In the genomic region with DNA sequence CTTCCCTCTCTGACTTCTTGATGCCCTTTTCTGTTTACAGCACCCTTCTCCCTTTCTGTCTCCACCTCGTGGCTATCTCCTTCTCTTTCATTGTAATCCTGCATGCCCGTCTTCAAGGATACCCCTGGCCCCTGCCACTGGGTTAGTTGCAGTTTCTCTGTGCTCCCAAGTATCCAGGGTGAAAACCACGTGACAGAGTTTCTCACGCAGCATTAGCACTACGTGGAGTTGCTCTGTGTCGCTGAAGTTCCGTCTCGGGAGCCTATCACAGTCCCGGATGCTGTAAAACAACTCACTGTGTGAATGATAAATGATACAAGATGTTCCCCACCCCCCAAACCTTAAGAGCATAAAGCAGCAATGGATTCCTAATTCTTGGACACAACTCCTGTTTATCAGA, we compare ENCODE assay signal across 14 mouse cellular contexts. TPM values are rescaled to one million over a fixed set of nuclear protein-coding genes. Genes with fewer than 3 reads are reported as not detected.
DNase-seq lines count a peak whose midpoint lies in the region; ATAC-seq and TF ChIP-seq lines count a peak whose summit lies in the region.
"Had no signal": no experiment of that assay in that cellular context is flagged by ENCODE, and none has a peak within 500 bp of the region (broad histone marks: within the 10 kb centered on the region; RNA-seq: fewer than 3 reads in every experiment).

No protein-coding gene starts in this region.

- no peaks in the 10 kb centered on the region for H3K9me3 ChIP-seq in embryonic facial prominence, embryonic 11.5 days (replicated peaks; ENCODE audit: control insufficient read depth, low read length)
- H3K9me3 ChIP-seq in embryonic facial prominence, embryonic 10.5 days = no peaks in the 10 kb centered on the region
- no peaks in the 10 kb centered on the region for H3K9me3 ChIP-seq in kidney, postnatal 0 days (replicated peaks; ENCODE audit: low read length)
- H3K9me3 ChIP-seq in embryonic facial prominence, embryonic 13.5 days = no peaks in the 10 kb centered on the region

- peak; percentile 7; the same call in 1 of the 2 replicates for TF ChIP-seq CTCF in kidney, postnatal 0 days (IDR thresholded peaks at IDR 0.05; ENCODE audit: low read depth)

- DNase-seq in embryonic facial prominence, embryonic 11.5 days (ENCODE audit: low spot score) = no peak
- no peak for DNase-seq in embryonic facial prominence, embryonic 10.5 days (ENCODE audit: low spot score)
- no peak for DNase-seq in kidney, postnatal 0 days (ENCODE audit: low spot score)
- no peak for DNase-seq in kidney, adult 18-20 months
- no peak for DNase-seq in urinary bladder, postnatal 4 days (ENCODE audit: low spot score in 2 of 2)
- no peak for DNase-seq in layer of hippocampus, postnatal 25 days (ENCODE audit: extremely low spot score in 1 of 2, low spot score in 1 of 2)
- DNase-seq: adrenal gland, adult 2 months; gastrocnemius, postnatal 25 days; kidney, adult 9 months; lung, adult 2 months had no signal

- no peak overlapping the region for H3K4me2 ChIP-seq in embryonic facial prominence, embryonic 11.5 days (ENCODE audit: low read depth, low read length)
- H3K4me2 ChIP-seq in kidney, postnatal 0 days (ENCODE audit: low read length) = peak overlapping the region; percentile 4; the same call in 1 of the 2 replicates
- peak overlapping the region; percentile 47 for H3K4me2 ChIP-seq in embryonic facial prominence, embryonic 13.5 days
- H3K4me2 ChIP-seq in myocyte (ENCODE audit: low read depth) = peak overlapping the region; percentile 37

- H3K36me3 ChIP-seq in embryonic facial prominence, embryonic 11.5 days (replicated peaks; ENCODE audit: control insufficient read depth, insufficient read depth, low read depth, low read length) = no peaks in the 10 kb centered on the region
- no peaks in the 10 kb centered on the region for H3K36me3 ChIP-seq in embryonic facial prominence, embryonic 10.5 days (replicated peaks)
- H3K36me3 ChIP-seq in kidney, postnatal 0 days (ENCODE audit: insufficient read depth, low read length) = no peaks in the 10 kb centered on the region
- no peaks in the 10 kb centered on the region for H3K36me3 ChIP-seq in embryonic facial prominence, embryonic 13.5 days
- H3K36me3 ChIP-seq in myocyte (ENCODE audit: control insufficient read depth, insufficient read depth) = no peaks in the 10 kb centered on the region

- 22% methylated on average over 9 of the region's 9 CpGs for WGBS in embryonic facial prominence, embryonic 11.5 days
- 30% methylated on average over 9 of the region's 9 CpGs for WGBS in embryonic facial prominence, embryonic 10.5 days
- 21% methylated on average over 9 of the region's 9 CpGs for WGBS in kidney, postnatal 0 days
- 12% methylated on average over 9 of the region's 9 CpGs for WGBS in embryonic facial prominence, embryonic 13.5 days

- H3ac ChIP-seq in myocyte (ENCODE audit: control insufficient read depth, insufficient read length) = no peak overlapping the region

- no peak for TF ChIP-seq POLR2A in myocyte (IDR thresholded peaks at IDR 0.05; ENCODE audit: insufficient read length, low read depth)

- H3K4me3 ChIP-seq in embryonic facial prominence, embryonic 11.5 days (ENCODE audit: low read depth, low read length) = no peak overlapping the region
- no peak overlapping the region for H3K4me3 ChIP-seq in embryonic facial prominence, embryonic 10.5 days
- H3K4me3 ChIP-seq in kidney, postnatal 0 days (replicated peaks; ENCODE audit: low read depth, low read length) = no peak overlapping the region
- H3K4me3 ChIP-seq in embryonic facial prominence, embryonic 13.5 days = no peak overlapping the region
- no peak overlapping the region for H3K4me3 ChIP-seq in myocyte
- H3K4me3 ChIP-seq: erythroblast, embryonic 14.5 days had no signal

- H3K9ac ChIP-seq in embryonic facial prominence, embryonic 11.5 days (replicated peaks; ENCODE audit: low read length) = no peak overlapping the region
- no peak overlapping the region for H3K9ac ChIP-seq in kidney, postnatal 0 days (ENCODE audit: low read depth, low read length)
- 0 out of 2 replicates have a peak overlapping the region, but pooled peaks have one; percentile 36 for H3K9ac ChIP-seq in embryonic facial prominence, embryonic 13.5 days

- H3K4me1 ChIP-seq in embryonic facial prominence, embryonic 11.5 days (ENCODE audit: control insufficient read depth, insufficient read depth, low read length) = no peaks in the 10 kb centered on the region
- H3K4me1 ChIP-seq in embryonic facial prominence, embryonic 10.5 days = peaks cover under 1% of the 10 kb centered on the region
- no peaks in the 10 kb centered on the region for H3K4me1 ChIP-seq in kidney, postnatal 0 days (replicated peaks; ENCODE audit: insufficient read depth, low read length)
- H3K4me1 ChIP-seq in embryonic facial prominence, embryonic 13.5 days = peaks cover 4% of the 10 kb centered on the region; the same call in 1 of the 2 replicates

- H3K27ac ChIP-seq in embryonic facial prominence, embryonic 11.5 days (replicated peaks; ENCODE audit: low read depth, low read length) = no peak overlapping the region
- no peak overlapping the region for H3K27ac ChIP-seq in embryonic facial prominence, embryonic 10.5 days (replicated peaks)
- H3K27ac ChIP-seq in kidney, postnatal 0 days = no peak overlapping the region
- H3K27ac ChIP-seq in embryonic facial prominence, embryonic 13.5 days = no peak overlapping the region

- no peaks in the 10 kb centered on the region for H3K79me2 ChIP-seq in myocyte (ENCODE audit: control insufficient read depth, insufficient read depth)

- ATAC-seq in embryonic facial prominence, embryonic 11.5 days (replicated peaks; ENCODE audit: insufficient number of reproducible peaks, low FRiP score, low TSS enrichment, low read depth) = 0 out of 2 replicates have a peak, but pooled peaks have one; percentile 62
- ATAC-seq in kidney, postnatal 0 days (replicated peaks; ENCODE audit: low FRiP score, low read depth) = 0 out of 2 replicates have a peak, but pooled peaks have one; percentile 25
- no peak for ATAC-seq in embryonic facial prominence, embryonic 13.5 days (ENCODE audit: insufficient number of reproducible peaks, insufficient read depth, low FRiP score, low TSS enrichment, low read depth)

- no peaks in the 10 kb centered on the region for H3K27me3 ChIP-seq in embryonic facial prominence, embryonic 11.5 days (ENCODE audit: control insufficient read depth, insufficient read depth, low read length)
- H3K27me3 ChIP-seq in embryonic facial prominence, embryonic 10.5 days (replicated peaks; ENCODE audit: low read depth, poor library complexity, severe bottlenecking) = no peaks in the 10 kb centered on the region
- H3K27me3 ChIP-seq in kidney, postnatal 0 days (ENCODE audit: insufficient read depth, low read length) = no peaks in the 10 kb centered on the region
- peaks cover 9% of the 10 kb centered on the region; the same call in 1 of the 2 replicates for H3K27me3 ChIP-seq in embryonic facial prominence, embryonic 13.5 days
- H3K27me3 ChIP-seq in myocyte (ENCODE audit: control insufficient read depth, insufficient read depth, insufficient read length) = no peaks in the 10 kb centered on the region

TF ChIP-seq in myocyte, 11 proteins besides CTCF, POLR2A, EP300 and RAD21:
- TF ChIP-seq USF1 (IDR thresholded peaks at IDR 0.05; ENCODE audit: low read depth) (peak; percentile 16), MYOG (IDR thresholded peaks at IDR 0.05; ENCODE audit: control insufficient read depth in 1 of 3, insufficient read depth in 1 of 3, insufficient read length in 2 of 3, low read depth in 2 of 3) (no peak)

RNA-seq across cellular contexts. Expression of gene Ptprq, which starts 26.9 kb away (rescaled TPM):
- 0.07 and 0.08 TPM in 2 replicates for polyA plus RNA-seq in embryonic facial prominence, embryonic 11.5 days (2014; fragmentation: Nextera tagmentation; extraction: Ambion mirVana)
- not detected in 2 replicates for polyA plus RNA-seq in embryonic facial prominence, embryonic 10.5 days (2016; fragmentation: Nextera tagmentation; extraction: Ambion mirVana)
- 0.09 and 0.14 TPM in 2 replicates for polyA plus RNA-seq in kidney, postnatal 0 days (2015; fragmentation: Nextera tagmentation; extraction: Ambion mirVana)
- 0.13 and 0.19 TPM in 2 replicates for polyA plus RNA-seq in embryonic facial prominence, embryonic 13.5 days (2015; fragmentation: Nextera tagmentation; extraction: Ambion mirVana)
- 0.10 TPM for polyA plus RNA-seq in myocyte (2012; fragmentation: generic; extraction: Trizol)
- under 1 TPM; 0.12 to 0.21 TPM for total RNA-seq in layer of hippocampus, postnatal 25 days (2021)
- polyA plus RNA-seq: erythroblast, embryonic 14.5 days; spleen, adult 2 months had no signal
